Mouse (Mus musculus) thymus, postnatal 10 days (tissue): ENCODE measurements around the gene Pom121l2.

ENCODE experiments used
- DNase-seq, 2 experiments: peaks; one replicate each; pipeline ENCODE4 v3.0.0; 2021; ENCODE audit warnings: low spot score in 2 of 2

Gene Pom121l2

GRCm38 (mm10) chr13:22019934-22020835, 39.2 kb downstream of the Pom121l2 start:
- DNase-seq: peak in 1 of 2 experiments; percentile 54

GRCm38 (mm10) chr13:22020901-22021339, 39.9 kb downstream of the Pom121l2 start:
- peak in 1 of 2 experiments; percentile 39 for DNase-seq

GRCm38 (mm10) chr13:22021581-22021980, 40.6 kb downstream of the Pom121l2 start:
- DNase-seq: no peak

DNA sequence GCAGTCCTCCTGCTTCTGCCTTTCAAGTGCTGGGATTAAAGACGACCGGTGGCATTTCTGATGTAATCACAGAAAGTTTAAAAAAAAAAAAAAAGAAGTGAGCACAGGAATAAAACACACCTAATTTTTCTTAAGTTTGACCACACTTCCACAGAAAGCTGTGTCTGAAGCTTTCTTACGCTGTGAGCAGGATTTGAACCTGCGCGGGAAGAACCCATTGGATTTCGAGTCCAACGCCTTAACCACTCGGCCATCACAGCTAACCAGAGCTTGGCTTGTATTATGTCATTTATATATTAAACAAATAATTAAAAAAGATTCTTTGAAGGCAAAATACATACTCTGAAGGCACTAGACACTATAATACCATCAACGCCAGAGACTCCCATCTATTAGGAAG, 41.2 kb downstream of the Pom121l2 start:
- DNase-seq: peak; percentile 51 to 65

- DNase-seq: peak; percentile 79 to 92
Measured at GRCm38 (mm10) chr13:22026058-22027031, 45.4 kb downstream of the Pom121l2 start.

DNA sequence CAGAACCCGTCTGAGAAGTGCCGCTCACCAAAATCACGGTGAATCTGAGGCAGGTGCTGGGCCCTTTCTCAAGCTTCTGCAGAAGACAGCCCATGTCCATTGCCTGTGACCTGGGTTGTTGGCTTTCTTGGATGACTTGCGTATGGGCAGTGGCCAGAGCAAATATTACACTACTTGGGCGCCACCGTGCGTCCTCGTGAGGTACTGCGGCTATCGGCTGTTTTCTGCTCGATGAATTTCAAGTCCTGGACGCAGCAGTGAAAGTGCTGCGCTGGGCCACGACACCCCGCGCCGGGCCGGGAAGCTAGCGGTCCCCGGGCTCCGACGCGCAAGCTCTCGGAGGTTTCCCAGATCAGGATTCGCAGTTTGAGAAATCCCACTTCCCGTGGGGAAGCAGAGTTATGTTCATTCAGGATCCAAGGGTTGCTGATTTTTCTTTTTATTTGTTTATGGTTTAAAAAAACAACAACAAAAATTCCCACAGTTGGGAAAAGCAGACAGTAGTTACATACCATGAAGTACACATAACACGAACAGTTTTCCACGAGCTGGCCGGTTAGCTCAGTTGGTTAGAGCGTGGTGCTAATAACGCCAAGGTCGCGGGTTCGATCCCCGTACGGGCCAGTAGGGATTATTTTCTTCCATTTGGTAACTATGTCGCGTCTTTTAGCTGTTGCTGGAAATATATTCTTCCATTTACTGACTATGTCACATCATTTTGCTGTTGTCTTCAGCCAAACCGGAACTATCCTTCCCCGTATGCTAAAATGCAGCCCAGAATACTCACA, 47.9 kb downstream of the Pom121l2 start:
- DNase-seq: peak; percentile 79 to 87

DNA sequence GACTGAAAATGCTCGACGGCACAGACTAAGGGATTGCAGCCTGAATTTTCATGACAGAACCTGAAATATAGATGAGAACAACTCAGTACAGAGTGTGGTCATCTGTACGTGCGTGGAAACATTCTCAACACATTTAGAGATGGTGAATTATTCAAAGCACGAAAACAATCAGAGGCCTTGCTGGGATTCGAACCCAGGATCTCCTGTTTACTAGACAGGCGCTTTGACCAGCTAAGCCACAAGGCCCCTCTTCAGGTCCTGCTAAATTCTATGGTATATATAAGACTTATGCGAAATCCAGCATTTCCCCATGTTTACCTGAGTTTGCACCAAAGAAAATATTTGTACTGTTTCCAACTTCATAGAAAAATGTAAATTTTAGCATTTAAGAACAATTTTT, 48.9 kb downstream of the Pom121l2 start:
- DNase-seq: no peak

DNA sequence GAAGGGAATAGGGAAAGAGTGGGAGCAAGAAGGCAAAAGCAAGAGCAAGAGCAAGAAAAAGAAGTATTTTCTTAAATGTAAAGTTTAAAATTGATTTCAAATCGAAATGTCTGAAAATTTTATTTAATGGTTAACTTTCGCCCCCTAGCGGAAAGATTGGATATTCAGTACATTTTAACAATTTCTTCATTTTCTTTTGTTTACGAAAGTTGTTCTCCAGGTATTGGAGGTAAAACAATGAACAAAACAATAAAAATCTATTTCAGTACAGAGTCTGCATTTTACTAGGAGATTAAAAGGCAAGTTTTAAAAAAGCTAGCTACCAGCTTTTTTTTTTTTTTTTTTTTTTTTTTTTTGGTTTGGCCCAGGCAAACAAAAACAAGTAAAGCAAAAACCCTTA, 49.5 kb downstream of the Pom121l2 start:
- peak in 1 of 2 experiments; percentile 55 for DNase-seq

- DNase-seq: no peak
Measured at GRCm38 (mm10) chr13:22033741-22034442, 52.9 kb downstream of the Pom121l2 start.

DNA sequence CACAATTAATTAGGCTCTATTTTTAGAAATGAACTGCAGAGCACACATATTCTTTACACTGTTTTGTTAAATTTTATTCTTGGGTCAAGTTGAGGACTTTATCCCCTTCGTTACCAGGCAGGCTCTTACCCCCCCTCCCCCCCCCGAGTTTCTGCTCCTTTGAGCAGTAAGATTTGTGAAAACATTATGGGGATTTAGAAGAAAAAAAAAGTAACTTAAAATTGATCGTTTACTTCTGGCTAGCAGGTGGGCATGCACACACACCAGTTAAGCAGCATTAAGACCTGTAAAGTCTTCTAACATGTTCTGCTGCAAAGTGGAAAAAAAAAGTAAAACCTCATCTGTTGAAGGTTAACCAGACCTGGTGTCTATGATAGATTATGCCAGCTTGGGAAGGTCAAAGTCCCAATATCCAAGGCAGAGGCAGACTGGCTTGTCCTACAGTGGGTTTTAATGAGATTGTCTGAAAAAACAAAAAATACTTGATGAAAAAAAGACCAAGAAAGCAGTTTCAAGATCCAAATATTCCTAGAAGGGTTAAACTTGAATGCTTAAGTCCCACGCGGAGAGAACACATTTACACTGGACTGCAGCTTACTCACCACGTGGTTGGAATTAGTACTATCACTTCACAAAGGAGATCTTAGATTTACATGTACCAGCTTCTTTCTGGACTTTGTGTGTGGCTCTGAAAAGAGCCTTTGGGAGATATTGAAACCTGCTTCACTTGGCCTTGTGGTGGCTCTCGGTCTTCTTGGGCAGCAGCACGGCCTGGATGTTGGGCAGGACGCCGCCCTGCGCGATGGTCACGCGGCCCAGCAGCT, 53.7 kb downstream of the Pom121l2 start:
- no peak for DNase-seq

- DNase-seq: peak; percentile 82 to 85
Measured at GRCm38 (mm10) chr13:22035267-22036148, 54.5 kb downstream of the Pom121l2 start, which contains the start of the genes Hist1h2ah and Hist1h2bk. TSS of gene Hist1h2ah (minus strand) at chr13:22035568. TSS of gene Hist1h2bk (plus strand) at chr13:22035870.

DNA sequence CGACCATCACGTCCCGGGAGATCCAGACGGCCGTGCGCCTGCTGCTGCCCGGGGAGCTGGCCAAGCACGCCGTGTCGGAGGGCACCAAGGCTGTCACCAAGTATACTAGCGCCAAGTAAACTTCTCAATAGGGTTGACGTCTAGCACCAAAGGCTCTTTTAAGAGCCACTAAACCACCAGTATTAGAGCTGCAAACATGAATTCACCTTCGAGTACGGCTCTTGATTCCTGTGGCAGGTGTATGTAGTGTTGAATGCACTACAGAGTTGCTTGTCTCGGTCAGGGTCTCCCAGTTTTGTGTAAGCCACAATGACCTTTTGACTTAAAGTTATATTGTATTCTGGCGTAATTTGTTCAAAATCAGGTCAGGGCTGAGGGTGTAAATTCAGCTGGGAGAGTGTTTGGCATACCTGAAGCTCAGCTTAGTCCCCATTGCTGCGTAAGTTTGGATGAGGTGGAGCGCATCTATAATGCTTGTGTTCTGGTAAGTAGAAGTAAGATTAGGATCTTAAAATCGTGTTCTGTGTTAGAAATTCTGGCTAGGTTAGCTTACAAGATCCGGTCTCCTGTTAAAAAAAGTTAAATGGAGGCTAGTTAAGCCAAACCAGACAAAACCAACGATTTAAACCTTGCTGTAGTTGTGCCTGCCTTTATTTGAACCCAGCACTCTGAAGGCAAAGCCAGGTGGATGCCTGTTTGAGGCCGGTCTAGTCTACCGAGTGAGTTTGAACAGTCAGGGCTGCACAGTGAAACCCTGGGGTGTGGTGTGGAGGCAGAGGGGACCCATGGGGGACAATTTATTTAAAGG, 55.4 kb downstream of the Pom121l2 start:
- no peak for DNase-seq

DNA sequence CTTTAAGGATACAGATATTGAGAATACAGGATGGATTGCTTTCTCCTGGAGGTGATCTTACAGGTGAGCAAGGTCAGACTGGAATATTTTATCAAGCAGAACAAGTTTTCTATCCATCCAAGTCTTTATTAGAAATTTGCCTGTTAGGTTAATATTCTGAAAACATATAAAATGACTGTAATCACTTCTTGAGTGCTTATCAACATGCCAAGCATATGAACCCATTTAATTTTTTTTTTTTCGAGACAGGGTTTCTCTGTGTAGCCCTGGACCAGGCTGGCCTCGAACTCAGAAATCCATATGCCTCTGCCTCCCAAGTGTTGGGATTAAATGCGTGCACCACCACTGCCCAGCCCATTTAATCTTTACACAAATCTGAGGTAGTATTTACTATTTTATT, 56.0 kb downstream of the Pom121l2 start:
- no peak for DNase-seq

DNA sequence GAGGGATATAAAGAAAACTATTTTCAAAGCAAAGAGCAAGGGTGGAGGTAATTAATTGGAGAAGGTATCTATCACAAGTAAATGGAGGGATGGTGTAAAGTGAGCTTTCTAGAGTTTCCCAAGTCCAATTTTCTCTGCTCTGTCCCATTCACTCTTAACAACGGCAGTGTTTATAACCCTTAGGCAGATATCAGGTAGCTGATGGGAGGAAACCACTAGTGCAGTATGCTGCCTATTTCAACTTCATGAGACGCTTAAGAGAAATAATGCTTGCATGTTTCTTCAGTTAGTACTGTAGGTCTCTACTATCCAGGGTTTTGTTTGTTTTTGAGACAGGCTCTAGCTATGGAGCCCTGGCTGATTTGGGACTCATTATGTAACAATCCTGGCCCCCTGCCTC, 56.4 kb downstream of the Pom121l2 start:
- no peak for DNase-seq
